Mouse (Mus musculus) cerebellum, adult (tissue): Measurements from ENCODE around the gene Nphp4.

Experiments used
- ATAC-seq: cut with Nextera tagmentation; 2 replicates; pipeline ENCODE4 v1.9.2; 2017; ENCODE audit warnings: mild to moderate bottlenecking, moderate library complexity, mixed read lengths; ENCODE audit not compliant: insufficient number of reproducible peaks, low FRiP score, low TSS enrichment

The Nphp4 gene

DNA sequence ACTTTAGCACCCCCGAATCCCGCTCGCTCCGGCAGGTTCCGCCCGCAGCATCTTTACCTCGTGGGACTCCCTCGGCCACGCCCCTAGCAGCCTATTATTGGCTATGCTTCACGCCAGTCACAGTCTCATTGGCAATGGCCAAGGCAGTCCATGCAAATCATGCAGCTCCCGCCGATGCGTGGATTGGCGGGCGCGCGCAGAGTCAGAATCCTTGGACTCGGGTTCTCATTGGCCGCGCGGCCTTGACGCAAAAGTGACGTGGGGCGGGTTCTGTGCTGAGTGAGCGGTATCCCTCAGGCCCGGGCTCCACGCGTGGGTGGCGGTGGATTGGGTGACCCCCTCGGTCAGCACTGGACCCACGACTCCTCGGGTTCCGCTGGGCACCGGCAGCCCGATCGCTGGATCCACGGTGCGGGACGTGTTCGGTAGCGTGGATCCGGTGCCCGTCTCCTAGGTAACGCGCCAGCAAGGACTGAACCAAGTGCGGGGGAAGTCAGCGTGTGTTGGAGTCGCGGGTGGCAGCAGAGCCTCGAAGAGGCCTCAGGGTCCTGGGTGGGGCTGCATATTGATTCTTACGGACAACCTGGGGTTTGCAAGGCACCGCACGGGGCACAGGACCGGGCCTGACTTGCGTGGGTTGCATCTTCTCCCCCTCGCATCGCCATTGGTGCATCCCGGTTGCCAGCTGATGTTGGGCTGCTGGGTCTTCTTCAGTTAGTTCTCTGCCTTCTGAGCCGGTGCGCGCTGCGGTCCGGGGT lies 1.1 kb downstream of the Nphp4 start, which contains the start of gene Kcnab2:
Gene Kcnab2, minus strand, starts transcription at position 406 of the 758 bp plus-strand sequence.
- peak; percentile 92 for ATAC-seq

DNA sequence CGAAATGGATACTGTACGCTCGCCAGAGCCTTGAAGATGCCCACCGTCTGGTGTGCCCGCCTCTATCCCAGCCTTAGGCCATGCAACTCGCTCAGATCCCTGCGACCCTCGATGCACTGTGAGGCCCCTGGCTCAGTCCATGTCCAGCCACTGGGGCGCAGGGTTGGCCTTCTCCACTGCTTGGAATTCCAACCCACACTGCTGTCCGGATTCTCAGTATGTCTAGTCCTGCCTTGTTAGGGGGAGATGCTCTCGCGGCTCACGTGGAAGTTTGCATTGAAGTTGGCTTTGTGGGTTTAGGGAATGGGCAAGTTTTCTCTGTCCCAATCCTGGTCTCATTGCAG lies 1.7 kb downstream of the Nphp4 start:
- 0 out of 2 replicates have a peak, but pooled peaks have one; percentile 0 for ATAC-seq

GRCm38 (mm10) chr4:152480426-152480825 lies 3.9 kb downstream of the Nphp4 start:
- ATAC-seq, result no peak

DNA sequence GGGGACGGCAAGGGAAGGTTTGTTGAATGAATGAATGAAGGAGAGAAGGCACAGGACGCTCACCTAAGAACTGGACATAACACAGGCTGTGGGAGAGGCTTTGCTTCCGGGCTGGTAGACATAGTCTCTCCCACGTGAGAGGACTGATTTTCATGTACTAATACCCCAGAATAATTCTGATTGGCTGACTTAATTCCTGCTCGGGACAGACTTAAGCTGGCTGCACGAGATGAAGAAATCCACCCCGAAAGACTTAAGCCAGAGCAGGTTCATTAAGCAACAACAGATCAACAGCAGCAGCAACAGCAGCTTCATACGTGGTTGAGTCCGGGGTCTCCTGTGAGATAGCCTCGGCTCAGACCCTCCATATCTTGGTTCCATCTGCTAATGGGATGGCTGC lies 11.5 kb downstream of the Nphp4 start:
- no peak for ATAC-seq

DNA sequence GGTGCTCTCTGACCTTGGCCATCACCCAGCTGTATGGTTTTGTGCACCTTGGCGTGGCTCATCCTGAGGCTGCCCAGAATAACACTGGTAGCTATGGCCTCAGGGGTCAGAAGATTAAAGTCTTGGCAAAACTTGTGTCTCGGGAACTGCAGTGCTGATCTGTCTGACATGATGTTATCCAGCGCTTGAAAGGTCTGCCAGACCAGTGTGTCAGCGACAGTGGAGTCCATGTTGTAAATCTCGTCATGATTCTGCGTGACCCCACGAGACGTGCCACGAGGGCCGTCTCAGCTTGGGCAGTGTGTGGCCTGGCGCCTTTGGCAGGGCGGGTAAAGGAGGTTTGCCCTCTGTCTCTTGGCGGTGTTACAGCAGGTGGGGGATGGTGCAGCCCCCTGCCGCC lies 13.8 kb downstream of the Nphp4 start:
- ATAC-seq, result no peak

DNA sequence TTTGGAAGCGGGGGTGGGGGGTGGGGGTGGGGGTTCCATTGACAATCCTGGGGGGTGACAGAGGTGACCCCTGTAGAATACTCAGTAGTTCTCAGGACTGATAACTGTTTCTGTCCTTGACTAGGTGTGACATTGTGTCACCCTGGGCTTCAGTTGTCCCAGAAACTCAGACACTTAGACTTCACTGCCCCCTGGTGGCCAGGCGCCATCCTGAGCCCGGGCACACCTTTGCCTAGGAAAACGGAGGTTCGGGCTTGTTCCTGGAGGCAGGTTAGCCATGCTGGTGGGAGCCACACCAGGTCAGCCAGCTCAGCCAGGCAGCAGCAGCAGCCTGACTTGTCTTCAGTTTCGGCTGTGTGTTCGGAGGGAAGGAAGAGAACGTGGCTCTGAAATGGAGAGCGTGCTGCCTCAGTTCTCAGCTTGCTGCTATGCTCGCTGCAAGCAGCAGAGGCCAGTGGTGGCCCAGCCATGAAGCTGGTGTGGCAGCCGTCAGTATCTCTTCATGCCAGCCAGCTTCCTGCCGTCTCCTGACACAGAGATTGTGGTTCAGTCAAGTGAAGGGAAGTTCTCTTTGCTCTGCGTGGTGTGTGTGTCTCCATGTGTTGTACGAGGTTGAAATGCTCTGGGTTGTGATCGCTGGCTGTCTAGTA lies 14.9 kb downstream of the Nphp4 start:
- 0 out of 2 replicates have a peak, but pooled peaks have one; percentile 56 for ATAC-seq

DNA sequence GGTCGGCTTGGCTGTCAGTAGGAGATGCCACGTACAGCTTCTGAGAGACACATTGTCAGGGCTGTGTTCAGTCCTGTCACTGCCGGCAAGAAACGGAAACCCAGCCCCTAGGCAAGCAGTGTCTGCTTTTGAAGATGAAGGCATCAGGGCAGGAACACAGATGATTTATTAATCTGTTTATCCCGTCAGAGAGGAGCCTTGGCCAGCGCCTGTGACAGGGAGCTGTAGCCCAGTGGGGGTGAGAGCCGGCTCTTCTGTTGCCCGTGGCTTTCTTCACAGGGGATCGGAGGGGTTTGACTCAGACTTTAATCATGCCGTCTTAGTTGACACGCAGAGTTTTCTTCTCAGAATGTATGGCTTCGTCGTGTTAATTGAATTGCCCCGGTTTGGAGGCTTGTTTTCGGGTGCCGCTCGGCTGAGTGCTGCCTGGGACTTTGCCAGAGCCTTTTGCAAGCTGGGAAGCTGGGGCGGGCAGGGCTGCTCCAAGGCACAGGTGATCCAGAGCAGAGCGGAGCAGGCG lies 17.9 kb downstream of the Nphp4 start:
- no peak for ATAC-seq

DNA sequence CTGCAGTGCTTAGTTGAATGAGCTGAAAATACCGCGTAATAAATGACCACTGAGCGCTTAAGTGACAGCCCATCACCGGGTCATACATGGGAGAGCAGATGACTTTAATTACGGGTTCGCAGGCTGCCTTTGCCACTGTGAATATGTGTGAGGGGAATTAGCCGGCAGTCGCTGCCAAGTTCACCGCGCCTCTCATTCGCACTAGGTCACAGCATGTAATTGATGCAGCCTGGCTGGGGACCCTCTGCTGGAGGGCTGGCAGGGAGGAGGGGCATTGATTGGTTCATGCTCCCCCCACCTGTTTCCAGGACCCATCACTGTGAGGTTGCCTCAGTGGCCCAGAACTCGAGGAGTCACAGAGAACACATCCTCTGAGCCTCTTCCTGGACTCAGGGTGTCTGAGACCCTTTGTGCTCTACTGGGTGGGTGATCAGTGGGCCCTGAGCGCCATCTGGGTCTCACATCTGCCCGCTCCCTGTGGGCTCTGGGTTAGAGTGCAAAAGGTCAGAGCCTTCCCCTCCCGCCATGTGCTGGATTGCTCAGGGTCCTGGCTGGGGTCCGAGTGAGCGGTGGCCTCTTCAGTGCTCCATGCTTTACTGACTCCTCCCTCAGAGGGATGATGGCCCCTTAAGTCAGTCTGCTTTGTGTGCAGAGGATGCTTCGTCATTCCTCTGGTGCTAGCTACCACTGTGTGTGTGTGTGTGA lies 35.9 kb downstream of the Nphp4 start:
- ATAC-seq, result no peak

DNA sequence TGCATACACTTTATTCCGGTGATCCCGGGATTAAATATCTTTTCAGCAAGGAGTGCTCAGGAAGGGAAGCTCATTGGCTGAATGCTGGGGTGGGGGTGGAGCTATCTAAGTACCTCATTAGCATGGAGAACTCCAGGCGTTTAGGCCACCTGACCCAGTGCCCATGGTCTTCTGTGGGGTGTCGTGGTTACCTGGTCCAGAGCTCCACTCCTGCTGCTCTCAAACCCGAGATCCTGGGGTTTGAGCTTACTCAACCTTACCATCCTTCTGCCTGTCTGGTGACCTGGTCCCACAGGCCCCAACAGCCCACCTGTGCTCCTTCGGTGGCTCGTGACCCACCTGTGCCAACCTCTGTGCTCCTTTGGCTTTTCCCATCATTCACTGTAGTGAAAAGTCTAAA lies 38.4 kb downstream of the Nphp4 start:
- ATAC-seq, result no peak

- no peak for ATAC-seq
Observed at GRCm38 (mm10) chr4:152519106-152519505, 42.6 kb downstream of the Nphp4 start.

DNA sequence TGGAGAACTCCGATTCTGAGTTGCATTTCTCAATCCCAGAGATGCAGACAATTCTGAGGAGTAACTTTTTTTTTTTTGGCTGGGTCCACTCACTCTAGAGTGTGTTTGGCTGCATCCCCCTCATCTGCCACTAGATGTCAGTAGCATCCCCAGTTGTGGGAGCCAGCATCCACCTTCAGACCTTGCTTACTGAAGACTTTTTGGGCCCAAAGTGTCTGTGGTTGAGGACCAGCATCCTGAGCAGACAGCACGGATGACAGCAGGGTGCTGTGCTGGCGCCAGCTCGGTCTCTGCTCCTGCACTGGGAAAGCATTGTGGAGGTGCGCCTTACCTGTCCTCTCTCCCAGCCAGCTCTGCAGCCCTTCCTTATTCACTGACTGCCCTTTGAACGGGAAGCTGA lies 43.6 kb downstream of the Nphp4 start:
- ATAC-seq, result peak; percentile 87

DNA sequence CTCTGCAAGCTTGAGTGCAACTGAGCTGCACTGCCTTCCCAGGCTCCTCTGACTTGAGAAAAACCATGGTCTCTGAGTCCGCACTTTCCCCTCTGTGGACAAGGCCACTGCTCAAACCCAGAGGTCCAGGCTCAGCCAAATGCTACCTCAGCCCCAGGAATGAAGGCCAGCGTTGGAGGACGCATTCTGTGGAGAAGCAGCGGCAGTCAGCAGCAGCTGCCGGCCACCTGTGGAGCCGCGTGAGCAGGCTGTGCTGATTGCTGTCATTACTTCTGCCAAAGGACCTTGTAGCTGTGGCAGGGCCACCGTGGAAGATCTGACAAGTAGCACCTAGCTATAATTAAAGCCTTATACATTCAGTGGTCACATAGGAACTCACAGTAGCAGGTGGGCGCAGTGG lies 56.4 kb downstream of the Nphp4 start:
- ATAC-seq, result no peak

DNA sequence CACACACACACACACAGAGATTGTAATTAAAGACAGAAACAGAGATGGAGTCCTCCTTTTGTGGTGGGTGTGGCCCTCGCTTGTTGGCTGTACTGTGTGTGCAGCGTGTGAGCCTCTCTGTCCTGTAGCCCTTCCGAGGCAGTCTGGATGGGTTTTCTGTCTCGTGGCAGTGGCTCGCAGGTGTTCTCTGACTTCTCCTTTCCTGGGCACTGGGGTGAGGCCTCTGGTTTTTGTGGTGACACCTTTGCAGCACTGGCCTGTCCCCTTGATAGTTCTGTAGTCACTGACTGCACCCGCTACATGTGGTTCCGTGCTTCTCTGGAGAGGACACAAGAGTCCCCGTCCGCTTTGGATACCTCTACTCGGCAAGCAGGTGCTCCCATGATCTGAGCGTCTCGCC lies 63.2 kb downstream of the Nphp4 start:
- ATAC-seq, result no peak

GRCm38 (mm10) chr4:152541172-152541571 lies 64.7 kb downstream of the Nphp4 start:
- ATAC-seq, result no peak

- ATAC-seq, result no peak
Observed at GRCm38 (mm10) chr4:152542447-152542846, 65.9 kb downstream of the Nphp4 start.

GRCm38 (mm10) chr4:152546481-152546880 lies 70.0 kb downstream of the Nphp4 start:
- ATAC-seq, result no peak

GRCm38 (mm10) chr4:152547886-152548663 lies 71.6 kb downstream of the Nphp4 start:
- no peak for ATAC-seq

DNA sequence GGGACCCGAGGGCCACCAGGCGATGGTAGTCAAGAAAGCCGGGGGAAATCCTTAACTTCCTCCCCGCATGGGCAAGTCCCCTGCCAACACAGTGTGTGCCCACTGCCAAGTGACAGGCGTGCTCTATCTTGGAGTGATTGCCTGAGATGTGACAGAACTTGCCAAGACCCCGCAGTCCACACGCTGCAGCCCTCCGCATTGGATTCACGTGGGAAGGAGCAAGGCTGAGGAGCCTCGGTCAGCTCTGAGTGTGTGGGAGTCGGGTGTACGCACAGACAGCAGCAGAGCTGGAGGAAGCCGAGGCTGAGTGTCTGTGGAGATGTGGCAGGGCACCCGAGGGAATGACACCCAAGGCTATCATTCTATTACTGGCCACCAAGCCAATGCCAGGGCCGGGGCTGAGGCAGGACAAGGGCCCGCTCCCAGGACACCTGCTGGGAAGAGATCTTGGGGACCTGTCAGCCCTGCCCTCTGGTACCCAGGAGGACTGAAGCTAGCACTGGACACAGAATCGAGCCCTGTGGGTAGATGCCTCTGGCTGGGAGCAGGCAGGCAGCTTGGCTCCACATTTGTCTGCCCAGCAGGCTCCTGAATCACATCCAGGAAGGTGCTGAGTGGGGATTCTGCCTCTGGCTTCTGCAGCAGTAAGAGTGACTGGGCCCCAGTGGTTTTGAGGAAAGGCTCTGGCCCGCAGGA lies 73.1 kb downstream of the Nphp4 start:
- no peak for ATAC-seq

GRCm38 (mm10) chr4:152550203-152550549 lies 73.7 kb downstream of the Nphp4 start:
- no peak for ATAC-seq
